Mouse (Mus musculus) cortical plate, adult 2 months (tissue): ENCODE measurements at regions not wholly inside any gene's neighbourhood (a gene's known extent, or its start where the extent isn't known, plus 50 kb on each side); places are given as distances from the start of the nearest gene placed in this dataset.

Source experiments
- CTCF ChIP-seq: fragments of 200-500 bp; IDR thresholded peaks from 2 replicates; pipeline ENCODE4 v1.5.1; 2011; ENCODE audit warnings: mild to moderate bottlenecking, control low read depth, low read length; ENCODE audit not compliant: insufficient read depth; ENCODE audit errors: extremely low read depth
- POLR2A ChIP-seq: fragments of 200-500 bp; IDR thresholded peaks from 2 replicates; pipeline ENCODE4 v1.6.1; 2011; ENCODE audit warnings: mild to moderate bottlenecking, low read length, control low read depth; ENCODE audit not compliant: insufficient read depth; ENCODE audit errors: extremely low read depth

- TF ChIP-seq CTCF = no peak
- no peak for TF ChIP-seq POLR2A
Observed at GRCm38 (mm10) chr10:17529851-17530509, 193.0 kb upstream of the Cited2 start.
